Mouse (Mus musculus) olfactory bulb, adult 2 months (tissue): ENCODE data around the gene Ppp5c.

Experiments used
- CTCF ChIP-seq: fragments of 200-500 bp; IDR thresholded peaks from 2 replicates; pipeline ENCODE4 v1.5.1; 2012; ENCODE audit warnings: low read depth, mild to moderate bottlenecking, low read length, moderate library complexity; ENCODE audit not compliant: insufficient read depth
- POLR2A ChIP-seq: fragments of 200-500 bp; IDR thresholded peaks from 2 replicates; pipeline ENCODE4 v1.6.1; 2012; ENCODE audit warnings: mild to moderate bottlenecking, low read depth, low read length, moderate library complexity; ENCODE audit not compliant: insufficient read depth

- no peak for TF ChIP-seq CTCF
- TF ChIP-seq POLR2A, result no peak
These were observed 1.2 kb upstream of the Ppp5c start for GRCm38 (mm10) chr7:17028923-17029322.
